Mouse (Mus musculus): ENCODE measurements around the gene Wfikkn1. TPM values are rescaled to one million over a fixed set of nuclear protein-coding genes. Genes with fewer than 3 reads are reported as not detected.
"Not testable (repeated sequence)": the region's sequence is repeated elsewhere in the genome, so short reads cannot be mapped to it uniquely, and the experiment has no call there.

The Wfikkn1 gene
- polyA plus RNA-seq, 1 experiment from 2014 or later: 0.57 TPM

GRCm38 (mm10) chr17:25874148-25874720, 6.4 kb downstream of the Wfikkn1 start:
- 10% methylated on average over 14 of the region's 14 CpGs for WGBS
- peaks cover 23% of the 10 kb centered on the region for H3K4me1 ChIP-seq
- peak overlapping the region; percentile 76 for H3K4me3 ChIP-seq
- H3K9ac ChIP-seq: peak overlapping the region; percentile 84
- no peaks in the 10 kb centered on the region for H3K27me3 ChIP-seq
- no peak for ATAC-seq (ENCODE audit: low FRiP score, low read depth)
- peak overlapping the region; percentile 96 for H3K4me2 ChIP-seq (replicated peaks)
- H3K9me3 ChIP-seq: no peaks in the 10 kb centered on the region
- peak overlapping the region; percentile 94 for H3K27ac ChIP-seq
- H3K36me3 ChIP-seq: peaks cover 17% of the 10 kb centered on the region

GRCm38 (mm10) chr17:25873405-25874147, 7.1 kb downstream of the Wfikkn1 start:
- ATAC-seq (ENCODE audit: low FRiP score, low read depth): no peak
- peaks cover 10% of the 10 kb centered on the region for H3K36me3 ChIP-seq
- H3K9me3 ChIP-seq: no peaks in the 10 kb centered on the region
- WGBS: 81% methylated on average over 11 of the region's 11 CpGs
- peak overlapping the region; percentile 96 for H3K4me2 ChIP-seq (replicated peaks)
- 0 out of 2 replicates have a peak overlapping the region, but pooled peaks have one; percentile 94 for H3K27ac ChIP-seq
- no peaks in the 10 kb centered on the region for H3K27me3 ChIP-seq
- H3K4me3 ChIP-seq: peak overlapping the region; percentile 76
- H3K9ac ChIP-seq: no peak overlapping the region
- peaks cover 28% of the 10 kb centered on the region for H3K4me1 ChIP-seq

GRCm38 (mm10) chr17:25872676-25873075, 8.0 kb downstream of the Wfikkn1 start:
- Histone ChIP-seq H3K27ac (no peak overlapping the region), H3K36me3 (peaks cover 1% of the 10 kb centered on the region), H3K4me1 (peaks cover 34% of the 10 kb centered on the region), H3K27me3 (no peaks in the 10 kb centered on the region), H3K4me3 (no peak overlapping the region), H3K4me2 (replicated peaks) (no peak overlapping the region), H3K9ac (no peak overlapping the region), H3K9me3 (no peaks in the 10 kb centered on the region)
- WGBS: 77% methylated on average over 3 of the region's 3 CpGs
- ATAC-seq (ENCODE audit: low FRiP score, low read depth): no peak

GRCm38 (mm10) chr17:25871566-25871965, 9.1 kb downstream of the Wfikkn1 start:
- not testable (repeated sequence) for H3K27ac ChIP-seq; ATAC-seq (ENCODE audit: low FRiP score, low read depth); H3K9me3 ChIP-seq; H3K27me3 ChIP-seq; H3K9ac ChIP-seq; H3K4me2 ChIP-seq (replicated peaks); H3K36me3 ChIP-seq; H3K4me3 ChIP-seq
- peaks cover 31% of the 10 kb centered on the region for H3K4me1 ChIP-seq

GRCm38 (mm10) chr17:25869954-25870353, 10.7 kb downstream of the Wfikkn1 start:
- H3K9ac ChIP-seq: no peak overlapping the region

GRCm38 (mm10) chr17:25869498-25869897, 11.2 kb downstream of the Wfikkn1 start:
- no peaks in the 10 kb centered on the region for H3K9me3 ChIP-seq
- no peak for ATAC-seq (ENCODE audit: low FRiP score, low read depth)
- H3K4me1 ChIP-seq: peaks cover 22% of the 10 kb centered on the region
- no peak overlapping the region for H3K27ac ChIP-seq
- H3K9ac ChIP-seq: no peak overlapping the region
- 91% methylated on average over 8 of the region's 8 CpGs for WGBS
- no peak overlapping the region for H3K4me2 ChIP-seq (replicated peaks)
- no peaks in the 10 kb centered on the region for H3K27me3 ChIP-seq
- H3K4me3 ChIP-seq: no peak overlapping the region
- no peaks in the 10 kb centered on the region for H3K36me3 ChIP-seq

More at GRCm38 (mm10) chr17:25869954-25870353, 10.7 kb downstream of the Wfikkn1 start:
- H3K9me3 ChIP-seq: no peaks in the 10 kb centered on the region
- H3K27ac ChIP-seq: no peak overlapping the region
- no peaks in the 10 kb centered on the region for H3K36me3 ChIP-seq
- H3K4me1 ChIP-seq: peaks cover 22% of the 10 kb centered on the region
- no peaks in the 10 kb centered on the region for H3K27me3 ChIP-seq
- no peak overlapping the region for H3K4me2 ChIP-seq (replicated peaks)
- ATAC-seq (ENCODE audit: low FRiP score, low read depth): no peak
- 85% methylated on average over 2 of the region's 2 CpGs for WGBS
- no peak overlapping the region for H3K4me3 ChIP-seq

GRCm38 (mm10) chr17:25868601-25869191, 12.0 kb downstream of the Wfikkn1 start, which contains the start of gene Mcrip2:
Gene Mcrip2 (minus strand): TSS chr17:25868764.
- Histone ChIP-seq H3K4me1 (peaks cover 15% of the 10 kb centered on the region), H3K36me3 (no peaks in the 10 kb centered on the region), H3K9me3 (no peaks in the 10 kb centered on the region), H3K27ac (peak within 1 kb of the TSS; percentile 63; the same call in 1 of the 2 replicates), H3K4me2 (replicated peaks) (peak within 1 kb of the TSS; percentile 99), H3K27me3 (no peaks in the 10 kb centered on the region), H3K9ac (peak within 1 kb of the TSS; percentile 72), H3K4me3 (peak within 1 kb of the TSS; percentile 82)
- peak; percentile 87 for ATAC-seq (ENCODE audit: low FRiP score, low read depth)
- 1% methylated on average over 23 of the region's 24 CpGs for WGBS

- 1% methylated on average over 42 of the region's 42 CpGs for WGBS
- Histone ChIP-seq H3K9me3 (no peaks in the 10 kb centered on the region), H3K27me3 (no peaks in the 10 kb centered on the region), H3K4me1 (peaks cover 15% of the 10 kb centered on the region), H3K36me3 (no peaks in the 10 kb centered on the region), H3K4me2 (replicated peaks) (peak overlapping the region; percentile 99), H3K4me3 (peak overlapping the region; percentile 82), H3K27ac (no peak overlapping the region), H3K9ac (peak overlapping the region; percentile 72)
- ATAC-seq (ENCODE audit: low FRiP score, low read depth): peak; percentile 12; the same call in 1 of the 2 replicates
Measured at GRCm38 (mm10) chr17:25867836-25868600, 12.6 kb downstream of the Wfikkn1 start.

- H3K4me2 ChIP-seq (replicated peaks): peak overlapping the region; percentile 99
- peak overlapping the region; percentile 72 for H3K9ac ChIP-seq
- H3K9me3 ChIP-seq: no peaks in the 10 kb centered on the region
- no peak overlapping the region for H3K27ac ChIP-seq
- H3K27me3 ChIP-seq: no peaks in the 10 kb centered on the region
- H3K36me3 ChIP-seq: no peaks in the 10 kb centered on the region
- WGBS: 14% methylated on average over 7 of the region's 7 CpGs
- ATAC-seq (ENCODE audit: low FRiP score, low read depth): no peak
- H3K4me1 ChIP-seq: peaks cover 15% of the 10 kb centered on the region
- H3K4me3 ChIP-seq: peak overlapping the region; percentile 82
Measured at GRCm38 (mm10) chr17:25867509-25867835, 13.2 kb downstream of the Wfikkn1 start.

GRCm38 (mm10) chr17:25866172-25866571, 14.5 kb downstream of the Wfikkn1 start:
- Histone ChIP-seq H3K36me3 (no peaks in the 10 kb centered on the region), H3K27ac (no peak overlapping the region), H3K9ac (no peak overlapping the region), H3K27me3 (no peaks in the 10 kb centered on the region), H3K4me3 (no peak overlapping the region), H3K9me3 (no peaks in the 10 kb centered on the region), H3K4me2 (replicated peaks) (no peak overlapping the region), H3K4me1 (peaks cover 22% of the 10 kb centered on the region)
- 84% methylated on average over 3 of the region's 3 CpGs for WGBS
- no peak for ATAC-seq (ENCODE audit: low FRiP score, low read depth)

GRCm38 (mm10) chr17:25865288-25865687, 15.4 kb downstream of the Wfikkn1 start:
- H3K4me3 ChIP-seq: no peak overlapping the region
- H3K9ac ChIP-seq: no peak overlapping the region
- H3K4me2 ChIP-seq (replicated peaks): no peak overlapping the region
- no peaks in the 10 kb centered on the region for H3K9me3 ChIP-seq
- WGBS: 91% methylated on average over 11 of the region's 11 CpGs
- no peak for ATAC-seq (ENCODE audit: low FRiP score, low read depth)
- peaks cover 30% of the 10 kb centered on the region for H3K4me1 ChIP-seq
- H3K27ac ChIP-seq: no peak overlapping the region
- H3K36me3 ChIP-seq: no peaks in the 10 kb centered on the region
- no peaks in the 10 kb centered on the region for H3K27me3 ChIP-seq

GRCm38 (mm10) chr17:25864311-25864710, 16.3 kb downstream of the Wfikkn1 start:
- no peaks in the 10 kb centered on the region for H3K36me3 ChIP-seq
- H3K9me3 ChIP-seq: no peaks in the 10 kb centered on the region
- no peaks in the 10 kb centered on the region for H3K27me3 ChIP-seq
- H3K27ac ChIP-seq: no peak overlapping the region
- no peak overlapping the region for H3K4me2 ChIP-seq (replicated peaks)
- no peak overlapping the region for H3K4me3 ChIP-seq
- peaks cover 33% of the 10 kb centered on the region for H3K4me1 ChIP-seq
- 90% methylated on average over 14 of the region's 14 CpGs for WGBS
- no peak for ATAC-seq (ENCODE audit: low FRiP score, low read depth)
- peak overlapping the region; percentile 3; the same call in 1 of the 2 replicates for H3K9ac ChIP-seq
